Mouse (Mus musculus): ENCODE results near the gene Zpr1. TPM values are rescaled to one million over a fixed set of nuclear protein-coding genes. Genes with fewer than 3 reads are reported as not detected.

Gene Zpr1
- polyA plus RNA-seq, 1 experiment, result 19.8 TPM

DNA sequence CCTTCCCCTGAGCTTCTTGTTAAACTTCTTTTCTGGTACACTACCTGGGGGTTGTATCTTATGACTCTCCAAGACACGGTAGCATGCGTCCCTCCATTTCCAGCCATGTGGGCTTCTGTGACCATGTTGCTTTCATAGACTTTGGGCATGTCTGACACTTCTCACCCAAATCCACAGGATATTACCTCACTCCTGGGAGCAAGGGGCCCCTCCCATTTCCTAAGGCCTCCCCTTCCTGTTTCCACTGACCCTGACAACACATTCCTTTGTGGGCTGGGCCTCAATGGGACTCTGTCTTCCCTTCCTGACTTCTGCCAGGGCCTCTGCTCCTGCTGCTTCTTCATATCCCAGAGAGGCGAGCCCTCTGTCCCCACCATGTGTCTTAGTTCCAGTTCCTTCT, 15.3 kb upstream of the Zpr1 start:
- Histone ChIP-seq H3K4me1 (peaks cover 47% of the 10 kb centered on the region), H3K27me3 (replicated peaks) (peaks cover 14% of the 10 kb centered on the region), H3K4me3 (replicated peaks) (peak overlapping the region; percentile 60), H3K9me3 (no peaks in the 10 kb centered on the region), H3K36me3 (replicated peaks; ENCODE audit: low read length) (no peaks in the 10 kb centered on the region)
- TF ChIP-seq GATA1 (IDR thresholded peaks at IDR 0.05; ENCODE audit: borderline replicate concordance, low read length) (no peak), FLI1 (IDR thresholded peaks at IDR 0.05; ENCODE audit: low read length) (no peak)

DNA sequence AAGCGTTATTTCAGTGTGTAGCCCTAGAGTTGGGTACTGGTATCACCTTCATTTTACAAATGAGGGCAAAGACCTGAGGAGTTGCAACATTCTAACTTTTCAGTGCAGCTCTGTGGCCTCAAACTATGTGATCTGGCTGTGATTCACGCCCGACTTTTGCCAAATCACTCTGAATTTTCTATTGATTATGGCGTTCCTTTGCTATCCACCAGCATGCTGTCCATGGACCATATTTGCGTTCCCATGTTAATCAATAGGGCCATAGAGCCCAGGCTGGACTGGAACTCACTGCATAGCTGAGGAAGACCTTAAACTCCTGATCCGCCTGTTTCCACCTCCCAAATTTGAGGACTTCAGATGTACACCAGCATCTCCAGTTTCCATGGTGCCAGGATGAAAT, 13.8 kb upstream of the Zpr1 start:
- TF ChIP-seq GATA1 (IDR thresholded peaks at IDR 0.05; ENCODE audit: borderline replicate concordance, low read length), result no peak
- TF ChIP-seq FLI1 (IDR thresholded peaks at IDR 0.05; ENCODE audit: low read length), result no peak
- Histone ChIP-seq H3K36me3 (replicated peaks; ENCODE audit: low read length) (no peaks in the 10 kb centered on the region), H3K27me3 (replicated peaks) (peaks cover 6% of the 10 kb centered on the region), H3K9me3 (no peaks in the 10 kb centered on the region), H3K4me3 (replicated peaks) (no peak overlapping the region), H3K4me1 (peaks cover 42% of the 10 kb centered on the region)

DNA sequence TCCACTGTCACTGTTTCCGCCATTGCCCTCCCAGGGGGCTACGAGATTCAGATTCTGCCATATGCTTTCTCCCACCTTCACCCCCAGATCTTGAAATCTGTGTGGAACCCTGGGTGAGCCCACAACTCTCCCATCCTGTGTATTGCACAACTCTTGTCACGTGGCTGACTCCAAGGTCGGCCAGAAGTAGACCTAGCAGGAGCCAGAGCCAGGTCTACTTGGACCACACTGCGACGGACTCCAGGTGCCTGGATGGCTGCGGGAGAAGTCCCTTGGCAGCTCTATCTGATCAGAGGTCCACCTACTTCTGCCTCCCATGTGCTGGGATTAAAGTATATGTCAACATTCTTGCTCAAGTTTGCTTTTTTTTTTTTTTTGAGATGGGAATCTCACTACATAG, 11.7 kb upstream of the Zpr1 start:
- no peaks in the 10 kb centered on the region for H3K36me3 ChIP-seq (replicated peaks; ENCODE audit: low read length)
- H3K27me3 ChIP-seq (replicated peaks), result peaks cover 6% of the 10 kb centered on the region
- no peaks in the 10 kb centered on the region for H3K9me3 ChIP-seq
- no peak overlapping the region for H3K4me3 ChIP-seq (replicated peaks)
- peaks cover 34% of the 10 kb centered on the region for H3K4me1 ChIP-seq
- TF ChIP-seq GATA1 (IDR thresholded peaks at IDR 0.05; ENCODE audit: borderline replicate concordance, low read length) (no peak), FLI1 (IDR thresholded peaks at IDR 0.05; ENCODE audit: low read length) (no peak)

DNA sequence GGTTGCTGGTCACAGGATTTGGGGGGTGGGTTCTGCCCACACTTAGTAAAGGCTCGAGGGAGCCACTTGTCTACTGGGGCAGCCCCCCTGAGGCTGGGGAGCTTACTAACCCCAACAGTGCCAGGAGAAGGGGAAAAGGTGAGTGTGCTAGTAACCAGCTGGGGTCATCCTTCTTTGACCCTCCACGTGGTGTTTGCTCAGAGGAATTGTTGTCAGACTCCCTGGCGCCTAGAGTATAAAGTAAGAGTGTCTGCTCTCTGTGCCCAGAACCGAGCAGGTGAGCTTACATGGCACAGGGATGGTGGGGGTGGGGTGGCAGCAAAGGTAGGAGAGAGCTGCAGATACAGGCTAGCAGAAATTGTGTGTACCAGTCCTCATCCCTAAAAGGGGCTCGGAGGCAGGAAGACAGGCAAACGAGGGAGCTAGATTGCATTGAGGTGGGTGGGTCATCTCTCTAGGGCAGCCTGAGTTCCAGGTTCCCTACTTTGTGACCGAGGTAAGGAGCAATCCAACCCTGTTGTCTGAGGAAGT, 4.5 kb upstream of the Zpr1 start, which contains the start of gene Apoa5:
Gene Apoa5, plus strand, starts transcription at position 291 of the 531 bp plus-strand sequence.
- no peak for TF ChIP-seq FLI1 (IDR thresholded peaks at IDR 0.05; ENCODE audit: low read length)
- no peak for TF ChIP-seq GATA1 (IDR thresholded peaks at IDR 0.05; ENCODE audit: borderline replicate concordance, low read length)
- Histone ChIP-seq H3K9me3 (no peaks in the 10 kb centered on the region), H3K4me3 (replicated peaks) (no peak within 1 kb of the TSS), H3K4me1 (peaks cover 46% of the 10 kb centered on the region), H3K36me3 (replicated peaks; ENCODE audit: low read length) (no peaks in the 10 kb centered on the region), H3K27me3 (replicated peaks) (peaks cover 39% of the 10 kb centered on the region)

GRCm38 (mm10) chr9:46269125-46269524, 3.7 kb upstream of the Zpr1 start:
- H3K4me3 ChIP-seq (replicated peaks), result no peak overlapping the region
- no peaks in the 10 kb centered on the region for H3K9me3 ChIP-seq
- H3K4me1 ChIP-seq, result peaks cover 53% of the 10 kb centered on the region
- H3K27me3 ChIP-seq (replicated peaks), result peaks cover 35% of the 10 kb centered on the region
- TF ChIP-seq FLI1 (IDR thresholded peaks at IDR 0.05; ENCODE audit: low read length) (no peak), GATA1 (IDR thresholded peaks at IDR 0.05; ENCODE audit: borderline replicate concordance, low read length) (no peak)
- H3K36me3 ChIP-seq (replicated peaks; ENCODE audit: low read length), result no peaks in the 10 kb centered on the region

- Histone ChIP-seq H3K4me3 (replicated peaks) (no peak overlapping the region), H3K4me1 (peaks cover 68% of the 10 kb centered on the region), H3K27me3 (replicated peaks) (peaks cover 33% of the 10 kb centered on the region), H3K9me3 (no peaks in the 10 kb centered on the region), H3K36me3 (replicated peaks; ENCODE audit: low read length) (peaks cover 15% of the 10 kb centered on the region)
- no peak for TF ChIP-seq GATA1 (IDR thresholded peaks at IDR 0.05; ENCODE audit: borderline replicate concordance, low read length)
- TF ChIP-seq FLI1 (IDR thresholded peaks at IDR 0.05; ENCODE audit: low read length), result no peak
Measured at GRCm38 (mm10) chr9:46270782-46271181, 2.1 kb upstream of the Zpr1 start.

DNA sequence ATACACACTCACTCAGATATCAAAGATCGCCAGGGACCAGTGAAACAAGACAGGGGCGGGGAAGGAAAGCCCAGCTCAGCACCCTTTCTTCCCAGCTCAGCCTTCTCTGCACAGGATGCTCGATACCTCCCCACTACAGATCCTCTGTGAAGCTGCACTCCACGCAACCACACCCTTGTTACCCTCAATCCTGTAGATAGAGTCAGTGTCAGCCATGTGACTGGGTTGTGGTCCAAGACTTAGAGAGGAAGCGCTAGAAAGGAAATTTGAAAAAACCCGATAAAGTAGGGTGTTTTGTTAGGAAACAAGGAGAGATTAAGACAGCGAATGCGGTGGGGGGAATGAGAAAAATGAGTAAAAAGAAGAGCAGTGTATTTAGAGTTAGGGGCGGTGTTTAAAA, 794 bp upstream of the Zpr1 start:
- Histone ChIP-seq H3K27me3 (replicated peaks) (peaks cover 33% of the 10 kb centered on the region), H3K9me3 (no peaks in the 10 kb centered on the region), H3K36me3 (replicated peaks; ENCODE audit: low read length) (peaks cover 28% of the 10 kb centered on the region), H3K4me1 (peaks cover 77% of the 10 kb centered on the region), H3K4me3 (replicated peaks) (peak overlapping the region; percentile 97)
- no peak for TF ChIP-seq FLI1 (IDR thresholded peaks at IDR 0.05; ENCODE audit: low read length)
- no peak for TF ChIP-seq GATA1 (IDR thresholded peaks at IDR 0.05; ENCODE audit: borderline replicate concordance, low read length)

DNA sequence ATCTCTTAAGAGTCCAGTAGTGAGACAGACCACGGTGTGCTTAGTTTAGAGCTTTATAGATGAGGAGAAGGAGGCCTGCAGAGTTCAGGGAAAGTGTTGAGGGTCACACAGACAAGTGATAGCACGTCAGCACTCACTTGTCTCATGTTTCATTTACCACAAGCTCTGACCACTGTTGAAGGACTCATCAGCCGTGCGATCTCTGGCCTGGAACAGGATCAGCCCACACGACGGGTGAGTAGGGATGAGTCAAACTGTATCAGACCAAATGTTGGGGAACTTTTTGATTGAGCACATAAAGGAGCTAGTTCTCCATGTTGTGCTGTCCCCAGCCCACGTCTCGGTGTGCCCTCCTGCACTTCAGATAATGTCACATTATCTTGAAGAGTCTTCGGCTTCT, 1.6 kb downstream of the Zpr1 start:
- Histone ChIP-seq H3K27me3 (replicated peaks) (peaks cover 10% of the 10 kb centered on the region), H3K36me3 (replicated peaks; ENCODE audit: low read length) (peaks cover 50% of the 10 kb centered on the region), H3K4me1 (peaks cover 61% of the 10 kb centered on the region), H3K9me3 (no peaks in the 10 kb centered on the region), H3K4me3 (replicated peaks) (peak overlapping the region; percentile 72)
- TF ChIP-seq FLI1 (IDR thresholded peaks at IDR 0.05; ENCODE audit: low read length), result no peak

DNA sequence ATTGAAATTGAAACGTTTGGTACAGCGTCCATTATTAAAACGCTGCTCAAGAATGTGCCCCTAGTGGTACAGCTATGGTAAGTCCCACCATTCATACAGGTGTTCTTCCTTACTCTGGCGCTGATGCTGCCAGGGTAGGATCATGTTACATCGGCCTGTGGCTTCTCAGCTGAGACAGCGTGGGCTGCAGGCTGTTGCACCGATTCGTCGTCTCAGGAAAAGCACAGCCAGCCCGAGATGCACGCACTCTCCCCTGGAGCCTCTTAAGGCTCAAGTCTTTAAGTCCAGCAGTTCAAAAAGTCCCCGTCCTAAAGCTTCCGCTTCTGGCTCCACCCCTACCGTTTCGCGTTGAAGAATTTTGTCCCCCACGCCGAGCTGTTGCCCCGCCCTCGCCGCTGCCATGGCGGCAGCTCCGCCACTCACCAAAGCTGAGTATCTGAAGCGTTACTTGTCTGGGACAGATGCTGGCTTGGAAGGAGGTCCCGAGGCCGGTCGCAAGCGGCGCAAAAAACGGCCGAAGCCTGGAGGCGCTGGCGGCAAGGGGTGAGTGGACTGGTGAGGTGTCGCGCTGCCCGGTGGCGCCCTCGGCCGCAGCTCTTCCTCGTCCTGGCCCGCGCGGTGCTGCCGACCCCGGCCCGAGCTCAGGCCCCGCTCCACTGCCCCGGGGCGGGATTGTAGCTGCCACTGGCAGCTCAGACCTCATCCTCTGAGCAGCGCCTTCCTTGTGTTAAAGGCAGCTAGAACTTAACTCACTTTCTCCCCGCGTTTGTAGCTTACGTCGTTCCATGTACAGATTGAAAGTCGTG, 10.0 kb downstream of the Zpr1 start, which contains the start of gene Bud13:
Gene Bud13, plus strand, starts transcription at position 378 of the 806 bp plus-strand sequence.
- Histone ChIP-seq H3K27me3 (replicated peaks) (no peaks in the 10 kb centered on the region), H3K4me3 (replicated peaks) (peak within 1 kb of the TSS; percentile 99), H3K36me3 (replicated peaks; ENCODE audit: low read length) (peaks cover 63% of the 10 kb centered on the region), H3K4me1 (peaks cover 37% of the 10 kb centered on the region), H3K9me3 (no peaks in the 10 kb centered on the region)
- TF ChIP-seq GATA1 (IDR thresholded peaks at IDR 0.05; ENCODE audit: borderline replicate concordance, low read length) (no peak), FLI1 (IDR thresholded peaks at IDR 0.05; ENCODE audit: low read length) (no peak)

- no peak for TF ChIP-seq FLI1 (IDR thresholded peaks at IDR 0.05; ENCODE audit: low read length)
- TF ChIP-seq GATA1 (IDR thresholded peaks at IDR 0.05; ENCODE audit: borderline replicate concordance, low read length), result no peak
- no peaks in the 10 kb centered on the region for H3K9me3 ChIP-seq
- H3K36me3 ChIP-seq (replicated peaks; ENCODE audit: low read length), result peaks cover 57% of the 10 kb centered on the region
- H3K4me1 ChIP-seq, result no peaks in the 10 kb centered on the region
- peaks cover 2% of the 10 kb centered on the region for H3K27me3 ChIP-seq (replicated peaks)
- no peak overlapping the region for H3K4me3 ChIP-seq (replicated peaks)
Measured at GRCm38 (mm10) chr9:46298381-46298780, 25.5 kb downstream of the Zpr1 start.
